Mouse (Mus musculus): ENCODE results near the gene Lrrc29. TPM values are rescaled to one million over a fixed set of nuclear protein-coding genes. Genes with fewer than 3 reads are reported as not detected.

The Lrrc29 gene
- 2.1 and 4.3 TPM in 2 replicates for polyA plus RNA-seq (2015; fragmentation: Nextera tagmentation; extraction: Ambion mirVana)

GRCm38 (mm10) chr8:105326141-105326672 is at the start of gene Lrrc29, which contains the start of gene Tmem208:
Lrrc29 (minus strand) TSS chr8:105326278.
Tmem208 (plus strand) TSS chr8:105326354.
- DNase-seq (ENCODE audit: low spot score) = peak; percentile 97

GRCm38 (mm10) chr8:105374513-105374966 is 48.5 kb upstream of the Lrrc29 start:
- DNase-seq (ENCODE audit: low spot score) = peak; percentile 28

GRCm38 (mm10) chr8:105373032-105373431 is 47.0 kb upstream of the Lrrc29 start, which contains the start of gene Plekhg4:
Plekhg4 (plus strand) TSS chr8:105373274.
- DNase-seq (ENCODE audit: low spot score) = no peak

DNA sequence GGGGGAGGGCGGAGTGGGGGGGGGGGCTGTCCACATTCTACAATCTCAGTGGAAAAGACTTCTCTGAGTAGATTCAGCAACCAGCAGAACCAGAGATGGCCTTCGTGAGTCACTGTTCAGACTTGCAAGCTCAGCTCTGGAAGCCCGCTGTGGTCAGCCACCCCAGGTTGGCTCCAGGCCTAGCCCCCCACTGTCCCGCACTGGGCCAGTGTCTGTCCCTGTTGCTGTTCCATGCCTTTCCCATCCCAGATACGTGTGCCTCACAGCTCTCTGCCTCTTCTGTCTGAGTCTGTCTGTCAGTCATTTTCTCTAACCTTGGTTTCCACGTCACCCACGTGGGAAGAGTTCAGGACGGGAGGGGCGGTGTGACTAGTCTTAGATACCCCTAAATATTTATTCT is 46.4 kb upstream of the Lrrc29 start:
- no peak for DNase-seq (ENCODE audit: low spot score)

GRCm38 (mm10) chr8:105367107-105367506 is 41.0 kb upstream of the Lrrc29 start:
- DNase-seq (ENCODE audit: low spot score) = peak; percentile 28

- DNase-seq (ENCODE audit: low spot score) = no peak
Measured at GRCm38 (mm10) chr8:105361751-105362702, 35.9 kb upstream of the Lrrc29 start.

GRCm38 (mm10) chr8:105359646-105360045 is 33.6 kb upstream of the Lrrc29 start:
- DNase-seq (ENCODE audit: low spot score) = no peak

DNA sequence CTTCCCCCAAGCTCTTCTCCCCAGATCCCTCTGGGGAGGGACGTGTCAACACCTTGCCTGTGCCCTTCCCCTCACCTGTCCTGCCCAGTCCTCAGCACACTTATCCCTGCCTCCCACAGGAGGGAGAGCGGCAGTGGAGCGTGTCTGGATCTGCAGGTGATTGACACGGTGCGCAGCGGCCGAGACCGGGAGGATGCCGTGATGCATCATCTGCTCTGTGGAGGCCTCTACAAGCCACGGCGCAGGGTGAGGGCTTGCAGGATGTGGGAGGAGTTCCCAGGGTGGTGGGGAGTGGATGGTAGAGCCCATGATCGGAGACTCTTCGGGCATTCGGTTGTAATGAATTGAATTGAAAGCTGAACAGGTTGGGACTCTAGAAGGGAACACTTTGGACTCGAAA is 33.1 kb upstream of the Lrrc29 start:
- DNase-seq (ENCODE audit: low spot score) = no peak

DNA sequence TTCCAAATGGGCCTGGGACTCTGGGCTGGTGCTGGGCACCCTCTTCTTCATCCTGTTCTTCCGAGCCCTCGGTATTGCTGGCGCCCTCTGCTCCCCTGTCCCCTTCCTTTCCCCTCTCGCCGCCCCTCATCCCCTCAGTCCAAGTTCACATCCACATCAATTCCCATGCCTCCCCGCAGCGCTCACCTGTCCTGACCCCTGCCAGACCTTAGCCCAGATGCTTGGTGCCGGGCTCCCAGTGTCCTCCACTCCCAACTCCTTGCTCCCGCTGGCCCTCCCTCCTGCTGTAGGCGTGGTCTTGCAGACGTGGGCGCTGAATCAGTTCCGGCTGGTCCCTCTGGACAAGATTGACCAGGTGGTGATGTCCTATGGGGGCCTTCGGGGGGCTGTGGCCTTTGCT is 30.6 kb upstream of the Lrrc29 start:
- no peak for DNase-seq (ENCODE audit: low spot score)

- DNase-seq (ENCODE audit: low spot score) = peak; percentile 60
Measured at GRCm38 (mm10) chr8:105355179-105356024, 29.3 kb upstream of the Lrrc29 start.

GRCm38 (mm10) chr8:105354549-105354948 is 28.5 kb upstream of the Lrrc29 start:
- DNase-seq (ENCODE audit: low spot score) = no peak

DNA sequence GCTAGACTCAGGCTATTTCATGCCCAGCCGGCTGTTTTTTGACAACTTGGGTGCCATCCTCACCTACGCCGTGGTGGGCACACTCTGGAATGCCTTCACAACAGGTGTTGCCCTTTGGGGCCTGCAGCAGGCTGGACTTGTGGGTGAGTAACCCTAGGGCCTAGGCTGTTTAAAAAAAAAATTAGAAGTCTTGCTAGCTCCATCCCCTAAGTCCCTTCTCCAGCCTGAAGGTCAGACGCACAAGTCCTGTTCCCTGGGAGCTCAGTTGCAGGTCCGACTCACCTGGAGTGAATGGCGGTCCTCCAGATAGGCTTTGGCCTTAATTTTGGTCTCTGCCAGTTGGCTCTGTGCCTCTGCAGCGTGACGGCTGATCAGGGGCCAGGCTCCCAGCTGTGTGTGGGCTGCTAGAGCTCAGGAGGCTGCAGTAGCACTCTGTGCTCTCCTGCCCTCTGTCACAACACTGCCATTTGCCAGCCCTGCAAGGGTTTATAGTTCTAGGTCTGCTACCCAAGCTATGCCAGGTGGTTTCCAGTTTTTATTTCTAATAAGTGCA is 27.6 kb upstream of the Lrrc29 start:
- DNase-seq (ENCODE audit: low spot score) = no peak

GRCm38 (mm10) chr8:105350186-105350585 is 24.1 kb upstream of the Lrrc29 start:
- DNase-seq (ENCODE audit: low spot score) = no peak

- peak; percentile 13 for DNase-seq (ENCODE audit: low spot score)
Measured at GRCm38 (mm10) chr8:105349096-105349771, 23.2 kb upstream of the Lrrc29 start.

DNA sequence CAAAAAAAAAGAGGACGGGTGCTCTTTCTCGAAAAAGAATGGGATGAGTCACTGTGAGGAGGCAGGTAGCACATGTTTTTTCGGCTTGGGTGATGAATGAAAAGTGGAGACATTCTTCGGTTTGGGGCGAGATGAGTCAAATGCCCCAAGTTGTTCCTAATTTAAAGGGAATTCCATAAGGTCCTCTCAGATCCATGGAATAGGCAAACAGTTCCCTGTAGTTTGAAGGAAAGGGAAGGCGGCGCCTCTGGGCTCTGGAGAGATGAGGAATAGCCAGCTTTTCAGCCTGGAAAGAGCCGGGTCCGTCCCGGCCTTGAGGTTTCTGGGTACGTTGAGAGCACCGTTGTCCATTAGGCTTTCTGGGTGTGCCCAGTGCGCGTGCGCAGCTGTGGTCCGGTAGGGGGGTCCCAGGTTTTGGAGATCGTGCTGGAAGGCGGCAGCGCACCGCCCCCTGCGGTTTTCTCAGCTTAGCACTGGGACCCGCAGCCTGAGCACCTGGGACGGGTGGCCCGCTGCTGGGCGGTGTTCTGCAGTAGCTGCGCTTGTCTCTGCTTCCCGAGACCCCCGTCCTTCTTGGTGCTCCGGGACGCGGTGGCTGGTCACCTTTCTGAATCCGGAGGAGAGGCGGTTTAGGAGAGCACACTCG is 22.5 kb upstream of the Lrrc29 start, which contains the start of gene Slc9a5:
Gene Slc9a5, plus strand, starts transcription at position 394 of the 646 bp plus-strand sequence.
- DNase-seq (ENCODE audit: low spot score) = peak; percentile 49

- peak; percentile 79 for DNase-seq (ENCODE audit: low spot score)
Measured at GRCm38 (mm10) chr8:105347428-105348221, 21.5 kb upstream of the Lrrc29 start, which contains the start of gene Fhod1. Fhod1 (minus strand) TSS chr8:105347953.

DNA sequence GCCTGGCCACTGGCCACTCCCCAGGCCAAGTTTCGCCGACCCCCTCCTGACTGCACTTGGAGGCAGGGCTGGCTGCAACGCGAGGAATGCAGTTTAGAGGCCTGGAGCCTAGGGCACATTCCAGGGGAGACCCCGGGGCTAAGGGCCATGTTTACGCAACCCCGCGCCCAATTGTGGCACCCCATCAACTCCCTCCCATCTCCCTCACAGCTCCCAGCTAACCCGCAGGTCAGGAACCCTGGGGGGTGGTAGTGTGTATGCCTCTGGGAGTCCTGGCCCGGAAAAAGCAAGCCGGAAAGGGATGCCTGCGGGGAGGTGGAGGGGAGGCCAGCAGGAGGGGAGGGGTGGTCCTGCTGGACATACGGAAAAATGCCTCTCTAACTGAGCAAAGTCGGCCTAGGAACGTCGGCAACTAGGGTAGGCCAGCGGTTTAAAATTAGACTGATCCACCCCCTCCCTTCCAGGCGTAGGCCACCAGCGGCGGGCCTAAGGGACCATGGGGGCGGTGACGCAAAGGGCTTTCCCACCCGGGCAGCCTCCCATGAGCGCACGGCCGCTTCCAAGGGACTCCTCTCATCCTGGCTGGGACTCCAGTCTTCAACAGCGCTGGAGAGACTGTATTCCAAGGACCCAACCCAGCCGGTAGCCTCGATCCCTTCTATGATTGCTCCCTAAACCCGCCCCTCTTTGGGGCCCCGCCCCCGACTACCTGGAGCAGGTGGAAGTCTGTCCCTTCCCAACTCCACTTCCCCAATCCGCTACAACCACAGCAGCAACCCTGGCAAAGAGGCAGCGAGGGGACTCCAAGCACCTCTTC is 20.7 kb upstream of the Lrrc29 start:
- DNase-seq (ENCODE audit: low spot score) = no peak

All from thymus, postnatal 0 days (tissue).